Mouse (Mus musculus): ENCODE measurements around the gene Usp49.
"Not testable (repeated sequence)": the region's sequence is repeated elsewhere in the genome, so short reads cannot be mapped to it uniquely, and the experiment has no call there.

Usp49 gene

DNA sequence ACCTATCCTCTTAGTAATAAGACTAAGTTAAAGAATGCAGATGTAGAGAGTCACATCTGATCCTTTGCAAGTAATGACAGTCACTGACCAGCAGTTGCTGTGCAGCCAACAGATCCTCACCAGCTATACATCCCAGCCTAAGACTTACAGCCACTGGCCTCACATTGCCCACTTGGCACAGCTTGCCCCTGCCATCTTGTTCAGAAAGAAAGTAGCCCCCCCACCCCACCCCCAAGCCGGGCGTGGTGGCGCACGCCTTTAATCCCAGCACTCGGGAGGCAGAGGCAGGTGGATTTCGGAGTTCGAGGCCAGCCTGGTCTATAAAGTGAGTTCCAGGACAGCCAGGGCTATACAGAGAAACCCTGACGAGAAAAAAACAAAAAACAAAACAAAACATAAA is 23.9 kb downstream of the Usp49 start:
- not testable (repeated sequence) for DNase-seq

DNA sequence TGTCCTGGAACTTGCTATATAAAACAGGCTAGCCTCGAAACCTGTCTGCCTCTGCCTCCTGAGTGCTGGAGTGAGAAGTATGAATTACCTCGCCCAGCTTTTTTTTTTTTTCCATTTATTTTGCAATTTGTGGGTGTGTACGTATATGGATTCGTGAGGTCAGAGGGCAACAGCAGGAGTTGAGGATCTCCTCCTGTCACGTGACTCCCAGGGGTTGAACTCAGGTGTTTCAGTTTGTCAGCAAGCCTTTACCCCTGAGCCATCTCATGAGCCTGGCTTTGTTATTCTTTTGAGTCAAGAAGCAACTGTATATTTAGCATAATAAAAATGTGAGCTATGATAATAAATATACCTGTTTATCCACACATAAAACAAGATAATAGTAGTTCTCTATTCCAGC is 25.2 kb downstream of the Usp49 start:
- DNase-seq, result no peak

DNA sequence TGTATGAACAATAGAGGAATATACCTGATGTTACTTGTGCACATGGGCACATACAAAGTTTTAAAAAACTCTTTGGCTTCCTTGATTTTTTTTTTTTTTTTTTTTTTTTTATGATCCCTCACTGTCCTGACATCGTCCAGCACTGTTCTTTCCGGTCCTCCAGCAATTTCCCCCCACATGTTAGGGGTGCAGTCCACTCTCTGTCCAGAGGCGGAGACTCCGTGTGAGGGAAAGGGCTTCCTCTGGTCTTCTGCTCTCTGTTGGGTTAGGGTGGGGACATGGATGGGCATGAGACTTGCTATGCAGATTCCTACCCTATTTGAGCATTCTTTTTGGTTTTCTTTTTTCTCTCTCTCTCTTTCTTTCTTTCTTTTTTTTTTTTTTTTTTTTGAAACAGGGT is 27.4 kb downstream of the Usp49 start:
- DNase-seq, result no peak

DNA sequence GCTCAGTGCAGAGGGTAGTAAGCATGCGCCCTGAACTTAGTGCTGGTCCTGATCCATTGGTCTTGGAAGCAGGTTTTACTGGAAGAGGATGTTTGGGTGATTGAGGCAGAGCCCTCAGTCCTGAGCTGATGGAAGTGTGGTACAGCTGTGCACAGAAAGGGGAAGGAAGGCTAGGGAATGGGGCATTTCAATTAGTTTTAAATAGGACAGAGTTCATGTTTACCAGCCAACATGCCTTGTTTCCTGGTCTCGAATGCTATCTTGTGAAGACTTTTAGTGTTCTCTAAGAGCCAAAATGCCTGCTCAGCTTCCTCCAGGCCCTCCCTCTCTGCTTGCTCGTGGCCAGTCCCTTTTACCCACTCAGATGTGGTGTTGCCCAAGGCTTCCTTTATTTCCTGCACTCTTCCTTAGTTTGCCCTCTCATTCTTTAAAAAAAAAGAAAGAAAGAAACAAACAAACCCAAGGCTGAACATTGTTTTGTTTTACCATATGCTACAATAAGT is 28.3 kb downstream of the Usp49 start:
- DNase-seq, result no peak

- no peak for DNase-seq
Measured at GRCm38 (mm10) chr17:47663009-47663713, 32.7 kb downstream of the Usp49 start.

DNA sequence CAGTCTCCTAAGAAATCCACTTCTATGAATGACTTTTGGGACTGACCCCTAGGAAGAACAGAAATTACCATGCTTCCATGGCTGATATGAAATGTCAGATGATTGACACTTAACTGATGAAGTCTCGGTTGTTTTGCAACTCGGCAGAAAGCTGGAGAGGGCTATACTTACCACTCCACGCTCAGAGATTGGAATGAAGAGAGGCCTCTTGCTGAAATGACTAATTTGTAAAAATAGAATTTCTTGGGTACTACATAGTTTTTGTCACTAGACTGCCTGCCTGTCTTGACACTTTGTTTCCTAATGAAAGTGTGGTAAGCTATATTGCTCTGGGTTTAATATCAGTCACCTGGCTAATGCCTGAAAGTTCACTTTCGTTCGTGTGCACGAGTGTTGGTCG is 34.0 kb downstream of the Usp49 start:
- DNase-seq, result no peak

- no peak for DNase-seq
Measured at GRCm38 (mm10) chr17:47669166-47669565, 38.7 kb downstream of the Usp49 start.

GRCm38 (mm10) chr17:47671988-47672310 is 41.5 kb downstream of the Usp49 start:
- no peak for DNase-seq

DNA sequence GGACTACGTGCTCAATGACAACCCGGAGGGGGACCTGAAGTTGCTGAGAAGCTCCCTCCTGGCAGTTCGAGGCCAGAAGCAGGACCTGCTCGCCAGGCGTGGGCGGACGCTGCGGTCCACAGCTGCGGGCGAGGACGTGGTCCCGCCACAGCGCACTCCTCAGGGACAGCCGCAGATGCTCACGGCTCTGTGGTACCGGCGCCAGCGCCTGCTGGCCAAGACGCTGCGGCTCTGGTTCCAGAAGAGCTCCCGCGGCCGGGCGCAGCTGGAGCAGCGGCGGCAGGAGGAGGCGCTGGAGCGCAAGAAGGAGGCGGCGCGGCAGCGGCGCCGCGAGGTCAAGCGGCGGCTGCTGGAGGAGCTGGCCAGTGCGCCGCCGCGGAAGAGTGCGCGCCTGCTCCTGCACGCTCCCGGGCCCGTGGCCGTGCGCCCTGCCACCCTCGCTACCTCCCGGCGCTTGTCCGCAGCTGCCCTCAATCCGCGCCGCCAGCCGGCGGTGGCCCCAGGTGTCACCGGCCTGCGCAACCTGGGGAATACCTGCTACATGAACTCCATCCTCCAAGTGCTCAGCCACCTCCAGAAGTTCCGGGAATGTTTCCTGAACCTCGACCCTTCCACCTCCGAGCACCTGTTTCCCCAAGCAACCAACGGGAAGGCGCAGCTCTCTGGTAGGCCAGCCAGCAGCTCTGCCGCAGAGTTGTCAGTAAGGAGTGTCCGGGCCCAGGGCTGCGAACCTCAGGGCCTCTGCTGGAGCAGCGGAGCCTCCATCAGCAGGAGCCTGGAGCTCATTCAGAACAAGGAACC is 42.0 kb downstream of the Usp49 start:
- peak; percentile 36 for DNase-seq

DNA sequence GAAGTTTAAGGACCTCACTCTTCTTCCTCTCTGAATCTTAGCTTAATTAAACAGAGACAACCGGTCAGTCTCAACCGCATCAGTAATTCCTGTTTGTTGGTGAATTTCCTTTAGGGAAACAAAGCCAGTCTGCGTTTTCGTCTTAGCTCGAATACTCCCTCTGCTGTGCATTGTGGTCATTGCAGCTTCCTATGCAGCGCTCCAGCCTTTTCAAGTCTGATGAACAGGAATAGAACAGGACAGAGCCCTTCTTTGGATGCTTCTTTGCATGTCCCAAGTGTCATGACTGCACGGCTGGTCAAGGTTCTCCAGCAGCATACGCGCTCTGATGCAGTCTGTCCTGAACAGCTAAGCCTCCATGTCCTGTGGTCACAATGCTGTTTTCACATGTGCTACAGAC is 46.1 kb downstream of the Usp49 start:
- DNase-seq, result peak; percentile 51

- DNase-seq, result no peak
Measured at GRCm38 (mm10) chr17:47678238-47678637, 47.7 kb downstream of the Usp49 start.

GRCm38 (mm10) chr17:47678702-47679101 is 48.2 kb downstream of the Usp49 start:
- DNase-seq, result no peak

DNA sequence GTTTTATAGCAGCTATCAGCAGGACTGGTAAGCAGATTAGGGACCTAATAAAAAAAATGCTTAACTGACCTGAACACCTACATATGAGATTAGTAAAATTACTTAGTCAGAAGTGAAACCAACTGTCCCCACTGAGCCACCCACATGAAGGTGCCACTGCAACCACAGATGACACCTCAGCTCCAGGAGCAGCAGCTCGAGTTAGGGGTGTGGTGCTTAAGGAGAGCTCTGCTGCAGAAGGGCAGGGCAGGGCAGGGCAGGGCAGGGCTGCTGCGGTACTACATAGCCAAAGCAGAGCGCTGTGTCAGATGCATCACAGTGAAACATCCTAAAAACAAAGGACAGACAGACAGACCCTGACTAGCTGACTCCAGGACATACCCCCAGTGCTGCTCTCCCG is 52.3 kb downstream of the Usp49 start:
- DNase-seq, result no peak

GRCm38 (mm10) chr17:47687409-47688343 is 57.2 kb downstream of the Usp49 start:
- DNase-seq, result peak; percentile 92

- no peak for DNase-seq
Measured at GRCm38 (mm10) chr17:47688344-47688607, 57.8 kb downstream of the Usp49 start, which contains the start of gene Tomm6. Gene Tomm6, minus strand, starts transcription at chr17:47688386.

- peak; percentile 75 for DNase-seq
Measured at GRCm38 (mm10) chr17:47688608-47689575, 58.4 kb downstream of the Usp49 start, which contains the start of gene Frs3. Gene Frs3, plus strand, starts transcription at chr17:47689030.

DNA sequence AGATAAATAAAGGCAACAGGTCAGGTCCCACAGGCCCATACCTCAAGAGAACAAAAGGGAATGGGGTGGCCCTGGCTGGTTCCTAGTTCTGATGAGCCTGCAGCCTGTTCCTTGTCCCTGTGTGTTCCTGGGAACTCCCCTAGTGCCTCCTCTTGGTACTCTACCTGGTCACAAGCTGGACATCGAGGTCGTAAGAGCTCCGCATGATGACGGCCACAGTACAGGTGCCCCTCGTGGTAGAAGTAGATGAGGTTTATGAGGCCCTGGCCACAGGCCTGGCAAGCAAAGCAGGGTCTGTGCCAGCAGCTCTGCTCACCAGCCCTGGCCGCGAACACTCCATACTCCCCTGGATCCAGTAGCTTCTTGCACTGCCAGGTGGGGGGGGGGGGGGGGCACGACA is 59.4 kb downstream of the Usp49 start:
- DNase-seq, result no peak

DNA sequence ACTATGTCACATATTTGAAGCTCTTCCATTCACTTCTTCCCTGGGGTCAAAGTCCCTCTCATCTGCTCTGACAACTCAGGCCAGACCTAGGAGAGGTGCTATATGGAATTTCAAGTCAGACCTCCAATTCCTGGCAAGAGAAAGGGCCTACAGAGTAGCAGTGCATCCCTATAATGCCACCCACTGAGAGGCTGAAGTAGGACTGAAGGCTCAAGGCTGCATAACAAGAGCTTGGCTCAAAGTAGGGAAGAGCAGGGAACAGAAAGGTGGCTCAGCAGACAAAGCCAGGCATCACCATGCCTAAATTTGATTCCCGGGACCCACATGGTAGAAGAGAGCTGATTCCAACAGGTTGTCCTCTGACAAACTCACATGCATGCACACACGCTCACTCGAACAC is 61.2 kb downstream of the Usp49 start:
- DNase-seq, result no peak

GRCm38 (mm10) chr17:47693671-47694441 is 63.4 kb downstream of the Usp49 start:
- no peak for DNase-seq

DNA sequence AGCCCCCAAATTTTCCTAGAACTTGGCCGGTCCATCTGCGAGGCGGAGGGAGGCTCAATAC is 63.8 kb downstream of the Usp49 start, which contains the start of gene Gm21981:
Gene Gm21981 (minus strand): TSS at position 14 of the 61 bp plus-strand sequence.
- no peak for DNase-seq

DNA sequence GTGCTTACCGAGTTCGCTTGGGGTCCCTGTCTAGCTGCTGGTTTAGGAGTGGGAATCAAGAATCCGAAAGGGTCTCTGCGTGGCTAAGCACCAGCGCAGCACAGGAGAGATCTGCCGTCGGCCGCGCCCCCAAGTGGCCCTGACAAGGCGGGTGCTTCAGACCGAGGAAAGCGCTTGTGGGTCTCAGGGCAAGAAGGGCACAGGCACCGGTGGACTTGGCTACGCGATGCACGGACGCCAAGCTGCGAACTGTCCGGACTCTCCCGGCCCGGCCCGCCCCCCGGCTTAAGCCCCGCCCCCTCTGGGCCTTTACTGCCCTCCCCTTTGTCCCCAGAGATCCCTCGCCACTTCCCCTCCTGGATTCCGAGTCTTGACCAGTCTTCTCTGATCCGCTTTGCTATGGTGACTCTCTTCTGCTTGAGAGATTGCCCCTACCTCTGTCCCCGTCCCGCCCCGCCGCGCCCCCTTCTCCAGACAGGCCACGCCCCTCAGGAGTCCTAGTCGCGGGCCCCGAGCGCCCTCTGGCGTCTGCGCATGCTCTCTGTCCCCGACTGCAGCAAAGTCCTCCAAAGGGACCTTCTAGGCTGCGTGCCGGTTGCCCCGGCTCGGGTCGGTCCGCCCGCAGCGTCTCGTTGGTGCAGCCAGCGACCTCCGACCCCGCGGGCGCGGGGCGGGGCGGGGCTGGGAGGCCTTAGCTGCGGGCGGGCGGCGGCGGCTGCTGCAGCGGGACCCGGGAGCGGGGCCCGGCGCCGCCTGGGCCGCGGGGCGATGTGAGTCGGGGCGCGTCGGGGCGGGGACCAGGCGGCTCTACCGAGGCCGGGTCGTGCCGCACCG is 64.2 kb downstream of the Usp49 start, which contains the start of gene Prickle4:
Gene Prickle4 (minus strand): TSS at position 234 of the 834 bp plus-strand sequence.
- DNase-seq, result peak; percentile 97
